Mouse (Mus musculus) retina, postnatal 1 day (tissue): ENCODE measurements around the gene Ilkap.
A peak's percentile ranks its signal among the peaks of the same experiment; 100 is the strongest.

Experiments used
- DNase-seq: peaks from one replicate; pipeline ENCODE4 v3.0.0-alpha.2; 2012

Ilkap gene

DNA sequence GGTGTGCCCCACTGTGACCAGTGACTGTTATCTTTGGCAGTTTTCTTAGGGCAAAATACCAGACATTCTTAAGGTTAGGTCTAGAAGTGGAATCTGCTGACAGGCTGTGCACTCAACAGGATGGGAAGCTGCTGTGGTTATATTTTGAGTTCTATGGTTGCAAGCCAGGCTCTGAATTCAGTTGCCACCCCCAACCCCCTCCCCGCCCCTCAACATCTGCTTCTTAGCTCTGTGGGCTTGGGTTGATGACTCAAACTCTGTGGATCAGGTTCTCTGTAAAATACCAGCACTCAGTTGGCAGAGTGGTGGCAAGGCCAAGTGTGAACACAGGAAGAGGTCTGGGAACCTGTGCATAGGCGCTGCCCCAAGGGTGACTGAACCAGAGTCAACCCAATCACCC, 46.3 kb downstream of the Ilkap start:
- no peak for DNase-seq

DNA sequence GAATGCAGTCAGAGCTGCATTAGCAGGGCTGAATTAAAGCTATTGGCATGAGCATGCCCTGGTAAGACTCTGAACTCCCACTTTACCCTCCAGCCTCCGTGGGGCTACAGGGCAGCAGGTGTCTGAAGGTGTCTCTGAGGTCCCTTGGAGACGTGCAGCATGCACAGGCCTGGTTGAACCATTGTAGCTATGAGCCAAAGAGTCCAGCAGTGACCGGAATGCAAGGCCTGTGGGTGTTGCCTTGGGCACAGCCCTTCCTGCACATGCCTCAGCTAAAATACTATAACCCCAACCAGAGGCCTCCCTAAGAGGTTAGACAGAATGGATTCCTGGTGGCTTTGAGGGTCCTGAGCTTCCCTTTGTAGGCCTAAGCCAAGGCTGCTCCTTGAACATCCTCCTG, 47.4 kb downstream of the Ilkap start:
- DNase-seq: no peak

GRCm38 (mm10) chr1:91350841-91351240, 47.8 kb downstream of the Ilkap start, which contains the start of gene Klhl30:
Gene Klhl30 (plus strand): TSS chr1:91351016.
- DNase-seq: no peak

DNA sequence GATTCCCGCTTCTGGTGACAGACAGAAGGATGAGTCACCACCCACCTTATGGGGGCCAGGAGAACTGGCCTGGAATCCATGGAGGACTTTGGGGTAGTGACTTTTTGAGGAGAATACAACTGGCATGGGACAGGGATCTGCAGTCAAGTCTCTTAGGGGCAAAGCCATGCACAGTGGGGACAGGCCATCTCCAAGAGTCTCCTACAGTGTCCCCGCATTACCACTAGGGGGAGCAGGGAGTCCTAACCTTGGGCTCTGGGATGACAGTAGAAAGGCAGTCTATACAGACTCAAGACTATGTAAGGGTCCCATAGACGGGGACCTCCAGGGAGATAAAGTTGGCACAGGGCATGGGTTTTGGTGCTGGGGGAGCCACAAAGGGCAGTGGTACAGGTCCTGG, 51.7 kb downstream of the Ilkap start:
- DNase-seq: peak; percentile 81

- DNase-seq: peak; percentile 49
Measured at GRCm38 (mm10) chr1:91344921-91345685, 53.5 kb downstream of the Ilkap start.

DNA sequence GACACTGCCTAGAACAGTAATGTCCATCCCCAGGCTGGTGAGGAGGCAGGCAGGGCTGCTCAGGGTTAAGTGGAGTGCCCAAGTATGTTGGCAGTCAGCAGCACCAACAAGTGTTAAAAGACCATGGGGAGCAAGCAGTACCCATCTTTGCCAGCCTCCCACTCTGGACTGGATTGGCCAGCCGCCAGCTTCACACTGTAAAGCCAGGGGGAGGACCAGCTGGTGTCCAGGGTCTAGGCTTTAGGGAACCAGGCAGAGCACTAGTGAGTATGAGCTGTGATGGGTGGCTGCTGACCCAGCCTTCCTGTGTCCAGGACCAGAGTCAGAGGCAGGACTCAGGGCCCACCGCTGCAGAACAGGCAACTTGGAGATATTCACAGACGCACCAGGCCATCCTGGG, 54.6 kb downstream of the Ilkap start:
- DNase-seq: peak; percentile 49

- no peak for DNase-seq
Measured at GRCm38 (mm10) chr1:91337355-91337754, 61.3 kb downstream of the Ilkap start.

- DNase-seq: no peak
Measured at GRCm38 (mm10) chr1:91333582-91333981, 65.0 kb downstream of the Ilkap start.

DNA sequence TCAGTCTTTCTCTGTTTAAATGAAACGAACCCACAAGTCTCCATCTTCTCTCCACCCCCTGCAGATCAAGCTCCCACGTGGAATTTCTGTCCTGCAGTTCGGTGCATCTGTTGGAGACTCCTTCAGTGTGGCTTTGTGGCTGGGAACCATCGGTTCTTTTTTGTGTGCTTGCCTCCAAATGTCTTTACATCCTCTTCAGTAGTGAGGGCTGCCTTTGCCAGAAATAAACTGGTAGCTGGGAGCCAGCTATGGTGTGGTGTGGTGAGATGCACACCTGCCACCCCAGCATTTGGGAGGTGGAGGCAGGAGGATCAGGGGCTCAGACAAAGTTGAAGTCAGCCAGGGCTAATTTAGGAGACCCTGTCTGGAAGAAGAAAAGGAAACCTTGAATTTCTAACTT, 66.5 kb downstream of the Ilkap start:
- DNase-seq: no peak

GRCm38 (mm10) chr1:91325488-91326042, 73.0 kb downstream of the Ilkap start:
- DNase-seq: no peak

GRCm38 (mm10) chr1:91324646-91325045, 74.0 kb downstream of the Ilkap start:
- no peak for DNase-seq
